Mouse (Mus musculus) intestine, embryonic 16.5 days (tissue): ENCODE data around the gene Rtp4. TPM values are rescaled to one million over a fixed set of nuclear protein-coding genes. Genes with fewer than 3 reads are reported as not detected.

ENCODE experiments used
- ATAC-seq: fragments of 200-750 bp; cut with Nextera tagmentation; 2 replicates; pipeline ENCODE4 v1.8.0; 2017; ENCODE audit warnings: moderate TSS enrichment, moderate library complexity
- H3K27ac ChIP-seq: fragments of 300-500 bp; sonication (generic); 2 replicates; pipeline ENCODE4 v1.5.1; 2014; ENCODE audit warnings: mild to moderate bottlenecking, low read length
- H3K27me3 ChIP-seq: fragments of 300-500 bp; sonication (generic); replicated peaks from 2 replicates; pipeline ENCODE4 v1.6.1; 2014; ENCODE audit warnings: low read length, control low read depth, mixed read lengths; ENCODE audit not compliant: control insufficient read depth, insufficient read depth
- H3K36me3 ChIP-seq: fragments of 300-500 bp; sonication (generic); 2 replicates; pipeline ENCODE4 v1.6.1; 2014; ENCODE audit warnings: low read length, control low read depth; ENCODE audit not compliant: control insufficient read depth, insufficient read depth
- H3K4me1 ChIP-seq: fragments of 300-500 bp; sonication (generic); 2 replicates; pipeline ENCODE4 v1.6.1; 2014; ENCODE audit warnings: low read length, control low read depth, mixed read lengths; ENCODE audit not compliant: control insufficient read depth, insufficient read depth
- H3K4me2 ChIP-seq: fragments of 300-500 bp; sonication (generic); 2 replicates; pipeline ENCODE4 v1.6.1; 2014; ENCODE audit warnings: low read depth, low read length, control low read depth
- H3K4me3 ChIP-seq: fragments of 300-500 bp; sonication (generic); 2 replicates; pipeline ENCODE4 v1.5.1; 2014; ENCODE audit warnings: mild to moderate bottlenecking, low read length
- H3K9ac ChIP-seq: fragments of 300-500 bp; sonication (generic); 2 replicates; pipeline ENCODE4 v1.6.1; 2014; ENCODE audit warnings: low read depth, low read length
- H3K9me3 ChIP-seq: fragments of 300-500 bp; sonication (generic); 2 replicates; pipeline ENCODE4 v1.6.1; 2016; ENCODE audit warnings: low read length, control low read depth; ENCODE audit not compliant: control insufficient read depth
- WGBS: fragments of 180-500 bp; shearing (Covaris S2); extraction: QIAGEN DNeasy Blood & Tissue Kit; methylation state at CpG from one replicate; pipeline ENCODE4 v1.1.7; 2014; 5-methylcytosine and 5-hydroxymethylcytosine counted together
- polyA plus RNA-seq: library from polyadenylated mRNA; unstranded; fragments of >200 nt; fragmentation: Nextera tagmentation; extraction: Ambion mirVana; gene quantifications from 2 replicates; pipeline ENCODE4 v1.2.1, GENCODE M21; 2015

The Rtp4 gene
- polyA plus RNA-seq, 1 experiment from 2014 or later: 7.0 TPM

DNA sequence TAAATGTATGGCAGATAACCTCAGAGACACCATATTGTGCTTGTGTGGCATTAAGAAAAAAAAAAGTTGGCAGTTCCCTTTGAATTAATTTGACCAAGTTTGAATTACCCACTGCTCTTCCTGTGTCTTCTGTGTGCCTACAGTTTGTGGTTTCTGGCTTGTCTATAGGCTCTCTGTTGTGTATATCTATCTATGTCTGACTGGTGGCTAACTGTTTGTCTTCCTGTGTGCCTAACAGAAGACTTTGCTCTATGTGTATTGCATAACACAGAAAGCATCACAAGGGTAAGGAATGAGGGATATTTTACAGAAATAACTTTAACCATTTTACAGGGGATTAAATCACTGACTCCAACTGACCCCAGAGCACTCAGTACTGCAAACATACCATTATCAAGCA lies 77.9 kb downstream of the Rtp4 start:
- H3K36me3 ChIP-seq: no peaks in the 10 kb centered on the region
- H3K27me3 ChIP-seq: no peaks in the 10 kb centered on the region
- H3K9me3 ChIP-seq: no peaks in the 10 kb centered on the region
- no peak overlapping the region for H3K27ac ChIP-seq
- H3K4me3 ChIP-seq: no peak overlapping the region
- H3K4me2 ChIP-seq: no peak overlapping the region
- no peaks in the 10 kb centered on the region for H3K4me1 ChIP-seq
- H3K9ac ChIP-seq: no peak overlapping the region
- ATAC-seq: no peak

- 70% methylated on average over 2 of the region's 2 CpGs for WGBS
- no peaks in the 10 kb centered on the region for H3K4me1 ChIP-seq
- no peak overlapping the region for H3K4me3 ChIP-seq
- H3K4me2 ChIP-seq: no peak overlapping the region
- no peaks in the 10 kb centered on the region for H3K27me3 ChIP-seq
- H3K9me3 ChIP-seq: no peaks in the 10 kb centered on the region
- no peak for ATAC-seq
- no peaks in the 10 kb centered on the region for H3K36me3 ChIP-seq
- H3K27ac ChIP-seq: no peak overlapping the region
- H3K9ac ChIP-seq: no peak overlapping the region
These were observed 86.1 kb downstream of the Rtp4 start for GRCm38 (mm10) chr16:23606220-23606619.

GRCm38 (mm10) chr16:23606651-23607050 lies 86.6 kb downstream of the Rtp4 start:
- Histone ChIP-seq H3K27me3 (no peaks in the 10 kb centered on the region), H3K4me2 (no peak overlapping the region), H3K9ac (no peak overlapping the region), H3K9me3 (no peaks in the 10 kb centered on the region), H3K4me3 (no peak overlapping the region), H3K36me3 (no peaks in the 10 kb centered on the region), H3K27ac (no peak overlapping the region), H3K4me1 (no peaks in the 10 kb centered on the region)
- whole genome bisulfite sequencing: 90% methylated on average over 7 of the region's 7 CpGs
- ATAC-seq: no peak

DNA sequence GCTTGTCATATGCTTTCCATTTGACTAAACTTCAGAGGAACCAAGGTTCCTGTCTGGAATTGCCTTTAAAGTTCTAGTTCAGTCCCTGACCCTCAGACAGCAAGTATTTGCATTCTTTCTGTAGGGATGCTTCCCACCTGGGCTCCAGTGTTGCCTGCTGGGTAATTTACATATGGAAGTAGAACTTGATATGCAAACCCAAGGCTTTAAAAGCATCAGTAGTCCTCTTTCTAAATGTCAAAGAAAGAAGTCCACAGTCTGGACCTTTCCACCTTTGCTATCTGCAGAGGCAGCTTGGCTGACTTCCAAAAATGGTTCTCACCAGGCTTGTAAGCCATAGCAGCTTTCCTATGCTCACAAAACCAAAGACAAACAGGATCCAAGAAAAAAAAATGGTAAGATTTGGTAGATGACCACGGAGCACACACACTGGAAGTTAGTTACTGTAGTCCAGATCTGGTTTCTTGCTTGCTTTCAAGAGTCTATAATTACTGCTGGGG lies 87.9 kb downstream of the Rtp4 start:
- Histone ChIP-seq H3K36me3 (no peaks in the 10 kb centered on the region), H3K27me3 (no peaks in the 10 kb centered on the region), H3K27ac (no peak overlapping the region), H3K9ac (no peak overlapping the region), H3K4me3 (no peak overlapping the region), H3K4me2 (no peak overlapping the region), H3K4me1 (no peaks in the 10 kb centered on the region), H3K9me3 (no peaks in the 10 kb centered on the region)
- WGBS: 31% methylated on average over 1 of the region's 1 CpGs
- no peak for ATAC-seq

GRCm38 (mm10) chr16:23609748-23610185 lies 89.7 kb downstream of the Rtp4 start:
- Histone ChIP-seq H3K4me3 (peak overlapping the region; percentile 43), H3K4me1 (no peaks in the 10 kb centered on the region), H3K4me2 (peak overlapping the region; percentile 52), H3K27ac (no peak overlapping the region), H3K9ac (peak overlapping the region; percentile 57), H3K36me3 (no peaks in the 10 kb centered on the region), H3K9me3 (no peaks in the 10 kb centered on the region), H3K27me3 (no peaks in the 10 kb centered on the region)
- peak; percentile 75 for ATAC-seq
- WGBS: 20% methylated on average over 11 of the region's 11 CpGs

DNA sequence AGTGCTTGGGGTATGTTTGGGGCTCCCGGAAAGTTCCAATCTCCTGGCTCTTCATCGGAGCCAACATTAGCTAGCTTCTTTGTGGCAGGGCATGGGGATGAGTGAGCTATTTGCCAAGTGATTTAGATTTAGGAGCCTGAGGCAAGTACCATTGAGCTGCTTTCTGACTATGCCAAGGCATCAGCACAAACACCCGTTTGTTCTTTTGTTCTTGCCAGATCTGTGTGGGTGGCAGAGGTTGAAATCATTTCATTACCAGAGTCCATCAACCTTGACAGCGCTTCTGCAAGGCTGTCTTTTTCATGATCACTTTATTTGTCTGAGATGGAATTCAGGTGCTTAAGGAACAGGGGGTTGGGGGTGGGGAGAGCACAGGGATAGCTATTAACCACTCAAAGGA lies 104.1 kb downstream of the Rtp4 start:
- no peak overlapping the region for H3K9ac ChIP-seq
- no peaks in the 10 kb centered on the region for H3K27me3 ChIP-seq
- no peak overlapping the region for H3K27ac ChIP-seq
- 53% methylated on average over 4 of the region's 4 CpGs for WGBS
- H3K4me1 ChIP-seq: no peaks in the 10 kb centered on the region
- no peak for ATAC-seq
- no peak overlapping the region for H3K4me3 ChIP-seq
- no peaks in the 10 kb centered on the region for H3K9me3 ChIP-seq
- no peaks in the 10 kb centered on the region for H3K36me3 ChIP-seq
- no peak overlapping the region for H3K4me2 ChIP-seq

DNA sequence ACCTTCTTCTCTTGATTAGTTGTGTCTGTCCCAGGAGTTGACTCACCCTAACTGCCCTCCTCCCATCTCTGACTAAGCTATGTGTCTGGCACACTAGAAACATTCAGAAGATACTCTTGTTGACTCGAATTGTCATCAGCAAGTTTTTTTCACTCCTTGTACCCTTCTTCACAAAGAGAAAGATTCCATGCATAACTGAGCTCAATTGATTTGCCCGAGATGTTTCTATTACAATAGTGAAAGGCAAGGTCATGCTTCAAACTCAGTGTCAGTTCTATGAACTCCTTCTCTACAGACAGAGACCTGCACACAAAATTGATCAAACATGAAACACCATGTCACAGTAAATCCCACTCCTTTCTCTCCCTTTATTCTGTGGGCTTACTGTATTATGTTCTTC lies 111.4 kb downstream of the Rtp4 start:
- 69% methylated on average over 2 of the region's 2 CpGs for WGBS
- H3K9ac ChIP-seq: no peak overlapping the region
- no peaks in the 10 kb centered on the region for H3K9me3 ChIP-seq
- no peaks in the 10 kb centered on the region for H3K27me3 ChIP-seq
- no peak for ATAC-seq
- no peak overlapping the region for H3K4me2 ChIP-seq
- no peak overlapping the region for H3K4me3 ChIP-seq
- H3K27ac ChIP-seq: no peak overlapping the region
- H3K36me3 ChIP-seq: no peaks in the 10 kb centered on the region
- no peaks in the 10 kb centered on the region for H3K4me1 ChIP-seq

DNA sequence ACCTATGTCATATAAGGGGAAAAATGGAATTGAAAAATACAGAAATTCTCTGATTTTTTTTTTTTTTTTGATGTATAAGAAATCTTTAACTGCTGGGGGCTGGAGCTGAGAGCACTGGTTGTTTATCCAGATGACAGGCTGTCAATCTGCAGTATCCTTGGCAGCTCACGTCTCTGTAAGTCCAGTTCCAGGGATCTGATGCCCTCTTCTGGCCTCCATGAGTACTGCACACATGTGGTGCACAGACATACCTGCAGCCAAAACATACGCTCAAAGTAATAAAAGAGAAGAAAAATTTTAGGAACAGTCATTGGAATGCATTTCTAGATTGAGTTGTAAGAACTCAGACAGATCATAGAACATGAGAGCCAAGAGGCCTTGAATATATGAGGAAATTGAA lies 112.6 kb downstream of the Rtp4 start:
- no peak for ATAC-seq

GRCm38 (mm10) chr16:23653028-23653427 lies 132.9 kb downstream of the Rtp4 start:
- Histone ChIP-seq H3K4me2 (no peak overlapping the region), H3K4me1 (no peaks in the 10 kb centered on the region), H3K9ac (no peak overlapping the region), H3K4me3 (no peak overlapping the region), H3K27ac (no peak overlapping the region), H3K36me3 (no peaks in the 10 kb centered on the region), H3K9me3 (no peaks in the 10 kb centered on the region), H3K27me3 (0 out of 2 replicates have a peak, but pooled peaks cover 2% of the 10 kb centered on the region)
- ATAC-seq: no peak
- 92% methylated on average over 5 of the region's 5 CpGs for WGBS

More for the DNA sequence above, 112.6 kb downstream of the Rtp4 start:
- Histone ChIP-seq H3K36me3 (no peaks in the 10 kb centered on the region), H3K27ac (no peak overlapping the region), H3K4me3 (no peak overlapping the region), H3K9ac (no peak overlapping the region), H3K4me2 (no peak overlapping the region), H3K4me1 (no peaks in the 10 kb centered on the region), H3K27me3 (no peaks in the 10 kb centered on the region), H3K9me3 (no peaks in the 10 kb centered on the region)
- WGBS: 71% methylated on average over 2 of the region's 2 CpGs

- no peak overlapping the region for H3K9ac ChIP-seq
These were observed 133.4 kb downstream of the Rtp4 start for GRCm38 (mm10) chr16:23653479-23653878.

More at GRCm38 (mm10) chr16:23653479-23653878, 133.4 kb downstream of the Rtp4 start:
- Histone ChIP-seq H3K27me3 (0 out of 2 replicates have a peak, but pooled peaks cover 2% of the 10 kb centered on the region), H3K27ac (no peak overlapping the region), H3K36me3 (no peaks in the 10 kb centered on the region), H3K4me2 (no peak overlapping the region), H3K4me3 (no peak overlapping the region), H3K4me1 (no peaks in the 10 kb centered on the region), H3K9me3 (no peaks in the 10 kb centered on the region)
- 69% methylated on average over 4 of the region's 4 CpGs for WGBS
- no peak for ATAC-seq
